Mouse (Mus musculus) megakaryocyte-erythroid progenitor cell, adult 5-6 weeks (primary cell): ENCODE measurements around the gene Stim2. TPM values are rescaled to one million over a fixed set of nuclear protein-coding genes. Genes with fewer than 3 reads are reported as not detected.
A peak's percentile ranks its signal among the peaks of the same experiment; 100 is the strongest.

Source experiments
- ATAC-seq: replicated peaks from 2 replicates; pipeline ENCODE4 v1.8.0; 2016; ENCODE audit warnings: mild to moderate bottlenecking, inconsistent platforms; ENCODE audit not compliant: severe bottlenecking, poor library complexity, low FRiP score, low TSS enrichment
- total RNA-seq, 2 experiments: library from RNA; stranded (forward) in 1 of 2; stranded (reverse) in 1 of 2; fragments of 200-1000, 215-1000 nt in 1 of 2; fragments of >200 nt in 1 of 2; fragmentation: Nextera tagmentation in 1 of 2; gene quantifications; 2 replicates each; pipeline ENCODE4 v1.2.3; 2014 to 2017

The Stim2 gene
- total RNA-seq, 2 experiments from 2014 or later: 12.5 to 19.9 TPM

DNA sequence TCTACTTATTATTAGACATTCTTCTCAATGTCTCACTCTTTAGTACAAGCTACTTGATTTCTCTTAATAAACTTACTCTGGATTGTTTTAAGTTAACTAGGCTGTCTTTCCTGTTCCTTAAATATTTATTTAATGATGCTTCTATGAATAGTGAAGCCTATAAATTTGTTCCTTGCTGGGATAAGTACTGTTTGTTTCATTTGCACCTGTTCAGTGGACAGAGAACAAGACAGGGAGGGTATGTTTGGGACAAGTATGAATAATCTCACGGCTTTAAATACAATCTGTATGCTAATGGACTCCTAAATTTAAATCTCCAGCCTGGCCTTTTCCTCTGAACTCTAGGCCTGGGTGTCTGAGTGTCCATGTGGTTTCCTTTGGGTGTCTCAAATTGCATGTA lies 10.2 kb upstream of the Stim2 start:
- no peak for ATAC-seq

DNA sequence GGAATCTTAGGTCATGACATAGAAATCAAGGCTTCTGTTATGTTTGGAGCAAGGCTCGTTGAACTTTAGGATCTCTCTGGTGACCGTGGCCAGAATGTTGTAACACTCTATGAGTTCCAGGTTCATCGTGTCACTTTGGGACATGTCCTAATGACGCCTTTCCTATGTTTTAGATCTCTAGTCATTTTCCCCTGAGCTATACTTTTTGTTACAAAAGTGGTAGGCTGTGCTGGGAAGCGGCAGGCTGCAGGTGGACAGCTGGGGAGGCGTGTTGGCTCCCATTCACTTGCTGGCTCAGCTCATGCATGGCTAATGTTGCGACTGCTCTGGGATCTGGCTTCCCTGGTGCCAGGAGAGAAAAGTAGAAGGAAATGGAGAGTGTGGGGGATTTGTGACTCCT lies 5.7 kb upstream of the Stim2 start:
- ATAC-seq: no peak

GRCm38 (mm10) chr5:53994576-53994975 lies 3.7 kb upstream of the Stim2 start:
- no peak for ATAC-seq

DNA sequence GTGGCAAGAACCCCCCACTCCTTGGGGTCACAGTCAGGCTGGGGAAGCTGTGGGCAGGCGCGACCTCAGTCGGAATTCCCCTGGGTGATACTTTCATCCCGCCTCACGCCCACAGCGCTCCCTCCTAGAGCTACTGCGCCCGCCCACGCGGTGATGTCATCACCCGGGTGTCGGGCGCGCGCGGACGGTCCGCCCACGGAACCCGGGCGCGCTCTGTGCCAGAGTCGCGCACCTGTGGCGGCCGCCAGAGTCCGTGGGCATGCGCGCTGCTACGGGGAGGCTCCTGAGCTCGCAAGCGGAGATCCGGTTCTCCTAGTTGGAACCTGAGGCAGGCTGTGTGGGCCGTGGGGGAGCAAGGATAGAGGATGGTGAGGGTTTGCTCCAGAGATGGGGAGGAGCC lies 3.0 kb upstream of the Stim2 start:
- peak; percentile 60 for ATAC-seq

GRCm38 (mm10) chr5:53996822-53997221 lies 1.5 kb upstream of the Stim2 start:
- ATAC-seq: no peak

- peak; percentile 36 for ATAC-seq
These were observed 603 bp downstream of the Stim2 start for GRCm38 (mm10) chr5:53998743-53999460.

GRCm38 (mm10) chr5:53999461-53999770 lies 1.1 kb downstream of the Stim2 start:
- ATAC-seq: no peak

GRCm38 (mm10) chr5:53999831-54000230 lies 1.5 kb downstream of the Stim2 start:
- no peak for ATAC-seq

DNA sequence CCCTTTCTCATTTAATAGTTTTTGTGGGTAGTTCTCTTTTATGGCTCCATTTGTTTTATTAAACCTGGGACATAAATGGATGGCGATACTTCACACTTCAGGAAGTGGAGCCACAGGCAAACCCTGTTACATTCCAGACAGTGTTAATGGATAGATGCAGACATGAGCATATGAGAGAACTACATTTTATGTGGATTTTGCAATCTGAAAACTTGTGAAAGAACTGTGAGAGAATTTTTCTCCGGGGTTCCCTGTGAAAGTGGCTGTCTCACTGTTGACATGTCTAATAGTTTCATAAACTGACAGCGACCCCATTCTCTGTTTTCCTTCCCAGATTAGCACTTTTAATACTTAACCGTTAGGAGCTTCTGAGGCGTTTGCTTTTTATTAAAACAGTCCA lies 2.7 kb downstream of the Stim2 start:
- ATAC-seq: no peak

DNA sequence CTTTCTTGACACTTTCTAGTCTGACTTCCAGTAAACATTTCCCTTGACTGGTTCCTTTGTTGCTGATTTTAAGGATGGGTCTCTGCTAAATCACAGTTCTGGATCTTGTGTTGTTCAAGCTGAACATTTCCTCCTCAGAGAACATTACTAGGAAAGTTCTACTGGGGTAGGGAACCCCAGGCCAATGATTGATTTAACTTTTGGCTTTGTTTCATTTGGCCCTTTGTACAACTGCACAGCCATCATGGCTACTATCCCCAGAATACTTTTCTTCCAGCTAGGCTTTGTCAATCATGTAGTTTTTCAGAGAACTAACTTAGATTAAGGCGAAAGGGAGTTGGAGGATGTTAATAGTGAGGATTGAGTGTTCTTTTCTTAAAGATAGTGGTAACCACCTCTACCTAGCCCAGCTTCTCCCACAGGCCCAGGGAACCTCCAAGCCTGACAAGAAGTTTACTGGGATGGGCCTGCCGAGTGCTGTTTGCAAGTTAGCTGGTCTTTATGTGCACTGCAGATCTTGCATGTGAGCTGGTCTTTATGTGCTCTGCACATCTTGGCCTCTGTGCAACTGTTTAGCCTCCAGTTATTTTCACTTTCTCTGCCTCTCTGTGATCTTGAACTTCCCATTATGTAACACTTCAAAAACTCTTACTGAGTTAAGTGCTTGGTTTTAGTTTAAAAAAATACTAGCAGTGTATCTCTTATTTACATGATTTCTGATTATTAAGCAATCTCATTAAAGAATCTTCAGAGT lies 7.0 kb downstream of the Stim2 start:
- ATAC-seq: no peak

- ATAC-seq: no peak
These were observed 7.5 kb downstream of the Stim2 start for GRCm38 (mm10) chr5:54005865-54006225.

DNA sequence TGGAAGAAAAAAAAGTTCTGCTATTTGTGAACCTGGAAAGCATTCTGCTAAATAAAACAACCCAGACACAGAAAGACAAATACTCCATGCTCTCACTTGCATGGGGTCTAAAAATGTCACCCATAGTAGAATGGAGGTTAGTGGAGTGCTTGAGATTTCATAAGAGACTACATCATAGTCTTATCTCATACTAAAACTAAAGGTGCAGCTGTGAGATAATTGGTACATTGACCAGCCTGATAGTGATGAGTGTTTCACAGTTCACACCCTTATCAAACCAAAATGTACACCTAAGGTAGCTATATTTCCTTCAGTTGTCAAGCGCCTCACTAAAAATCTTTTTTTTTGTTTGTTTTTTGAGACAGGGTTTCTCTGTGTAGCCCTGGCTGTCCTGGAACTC lies 8.5 kb downstream of the Stim2 start:
- peak; percentile 73 for ATAC-seq

- peak; percentile 49; the same call in 1 of the 2 replicates for ATAC-seq
These were observed 9.3 kb downstream of the Stim2 start for GRCm38 (mm10) chr5:54007617-54008016.

DNA sequence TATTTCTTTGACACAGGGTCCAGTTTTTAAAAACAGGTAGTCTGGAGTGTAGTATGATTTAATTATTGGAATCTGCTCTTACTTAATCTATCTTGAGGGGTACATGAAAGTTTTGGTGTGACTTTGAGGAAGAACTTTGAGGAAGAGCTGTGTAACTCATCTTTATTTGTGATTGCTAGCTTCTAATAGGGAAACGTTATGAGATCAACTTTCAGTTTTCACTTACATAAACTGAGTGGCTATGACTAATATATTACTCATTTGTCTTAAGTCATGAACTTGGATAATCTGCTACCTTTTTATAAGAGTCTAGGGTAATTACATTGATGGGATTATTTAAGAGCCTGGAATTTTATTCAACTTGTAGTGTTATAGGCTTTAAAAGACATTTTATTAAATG lies 15.0 kb downstream of the Stim2 start:
- ATAC-seq: no peak

DNA sequence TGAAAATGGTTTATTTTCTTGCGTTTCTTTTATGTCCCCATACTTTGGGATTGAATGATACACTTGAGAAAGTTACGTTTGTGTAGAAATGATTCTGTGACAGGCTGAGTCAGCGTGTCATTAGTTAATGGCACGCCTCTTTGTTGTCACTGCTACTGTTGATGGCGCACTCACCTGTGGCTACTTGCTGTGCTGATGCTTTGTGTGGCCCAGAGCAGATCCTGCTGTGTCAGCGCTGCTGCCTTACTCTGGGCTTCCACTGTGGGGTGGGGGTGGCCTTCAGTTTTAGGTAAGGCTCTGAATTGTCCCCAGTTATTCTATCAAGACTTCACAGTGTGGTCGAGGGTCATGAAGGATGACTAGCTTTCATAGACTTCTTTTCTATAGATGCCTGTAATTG lies 18.8 kb downstream of the Stim2 start:
- ATAC-seq: no peak

GRCm38 (mm10) chr5:54018856-54019255 lies 20.6 kb downstream of the Stim2 start:
- no peak for ATAC-seq

DNA sequence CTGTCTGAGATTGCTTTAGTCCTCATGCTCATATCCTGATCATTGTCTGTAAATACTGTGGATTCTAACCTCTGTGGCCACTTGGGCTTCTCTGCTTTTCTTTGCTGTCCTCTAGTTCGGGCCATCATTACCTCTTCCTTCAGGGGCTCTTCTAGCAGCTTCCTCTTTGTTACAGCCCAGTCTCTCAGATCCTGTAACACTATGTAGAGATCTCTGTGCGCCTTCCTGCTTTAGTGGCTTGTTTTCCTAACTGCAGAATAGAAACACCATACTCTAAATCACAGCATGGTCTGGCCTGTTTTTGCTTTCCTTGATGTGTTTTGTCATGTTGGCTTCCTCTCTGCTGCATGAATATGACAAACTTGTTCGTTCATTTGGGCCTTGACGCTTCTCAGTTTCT lies 21.2 kb downstream of the Stim2 start:
- ATAC-seq: no peak

- ATAC-seq: no peak
These were observed 26.3 kb downstream of the Stim2 start for GRCm38 (mm10) chr5:54024610-54025009.

- ATAC-seq: no peak
These were observed 27.3 kb downstream of the Stim2 start for GRCm38 (mm10) chr5:54025630-54026029.

GRCm38 (mm10) chr5:54033217-54033616 lies 34.9 kb downstream of the Stim2 start:
- ATAC-seq: no peak

DNA sequence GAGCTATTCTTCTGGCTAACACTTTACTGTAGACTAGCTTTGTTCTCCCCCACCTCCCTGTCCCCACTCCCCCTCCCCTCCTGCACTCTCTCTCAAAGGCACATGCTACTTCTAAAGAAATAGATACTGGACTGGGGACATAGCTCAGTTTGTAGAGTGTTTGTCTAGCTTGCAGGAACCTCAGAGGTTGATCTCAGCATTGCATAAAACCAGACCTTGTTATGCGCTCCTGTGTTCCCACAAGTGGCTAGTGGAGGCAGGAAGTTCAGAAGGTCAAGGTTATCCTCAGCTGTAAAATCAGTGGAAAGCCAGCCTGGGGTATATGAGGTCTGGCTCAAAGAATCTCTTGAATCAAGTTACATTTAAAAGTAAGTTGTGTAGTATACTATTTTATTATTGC lies 36.4 kb downstream of the Stim2 start:
- no peak for ATAC-seq
